Mouse (Mus musculus) bone marrow, adult 2 months (tissue): ENCODE measurements around the gene Ptov1.

Experiments
- CTCF ChIP-seq: fragments of 200-500 bp; IDR thresholded peaks from 2 replicates; pipeline ENCODE4 v1.5.1; 2011; ENCODE audit warnings: low read length, control low read depth; ENCODE audit not compliant: control insufficient read depth, insufficient read depth
- POLR2A ChIP-seq: fragments of 200-500 bp; IDR thresholded peaks from 2 replicates; pipeline ENCODE4 v1.6.1; 2011; ENCODE audit warnings: low read depth, mild to moderate bottlenecking, control low read depth, low read length, borderline replicate concordance; ENCODE audit not compliant: control insufficient read depth

GRCm38 (mm10) chr7:44863210-44863609 lies 6.4 kb downstream of the Ptov1 start:
- TF ChIP-seq POLR2A (no peak), CTCF (no peak)
